8 mouse cellular contexts compared by ENCODE assay signal in the genomic region with DNA sequence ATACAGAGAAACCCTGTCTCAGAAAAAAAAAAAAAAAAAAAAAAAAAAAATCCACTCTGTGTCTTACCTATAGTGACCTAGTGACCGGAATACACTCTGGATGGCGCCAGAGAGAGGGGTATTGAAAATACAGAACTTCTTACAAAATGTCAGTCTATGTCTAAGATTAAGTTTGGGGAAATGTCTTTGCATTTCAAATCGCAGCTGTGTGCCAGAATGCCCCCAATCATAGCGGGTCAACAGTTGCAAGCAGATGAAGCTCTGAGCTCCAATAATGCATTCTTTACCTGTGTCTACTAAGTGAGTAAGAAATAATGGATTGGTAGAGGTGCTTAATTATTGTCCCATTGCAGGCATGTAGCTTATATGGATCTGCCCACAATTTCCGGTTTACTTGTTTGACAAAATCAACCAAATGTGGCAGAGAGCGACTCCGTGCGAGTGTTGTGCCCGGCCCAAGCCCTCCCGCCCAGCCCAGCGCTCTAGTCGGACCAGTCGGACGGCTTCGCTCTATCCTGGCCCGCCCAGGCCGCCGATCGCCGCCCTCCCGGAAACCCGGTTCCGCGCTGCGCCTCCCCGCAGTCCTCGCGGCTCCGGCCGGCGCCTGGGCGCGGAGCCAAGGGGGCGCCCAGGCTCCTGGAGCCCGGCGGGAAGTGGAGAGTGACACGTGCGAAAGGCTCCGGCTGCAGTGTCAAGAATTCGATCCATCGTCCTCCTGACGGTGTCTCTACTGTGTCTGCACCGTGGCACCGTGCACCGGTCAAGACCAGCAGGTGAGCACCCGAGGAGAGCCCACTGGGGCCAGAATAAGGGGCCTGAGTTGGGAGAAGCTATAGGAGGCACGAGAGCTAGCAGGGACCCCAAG. TPM values are rescaled to one million over a fixed set of nuclear protein-coding genes. Genes with fewer than 3 reads are reported as not detected.
DNase-seq lines count a peak whose midpoint lies in the region; ATAC-seq and TF ChIP-seq lines count a peak whose summit lies in the region.

TSS of gene Psd4 (plus strand) at position 551 of the 865 bp plus-strand sequence.

- ATAC-seq in embryonic facial prominence, embryonic 12.5 days (ENCODE audit: insufficient number of reproducible peaks, insufficient read depth, low FRiP score, low TSS enrichment) = peak; percentile 84
- peak; percentile 87 for ATAC-seq in heart, embryonic 12.5 days (ENCODE audit: insufficient number of reproducible peaks, low FRiP score)
- ATAC-seq in kidney, embryonic 14.5 days (ENCODE audit: low FRiP score, low TSS enrichment) = peak; percentile 95
- ATAC-seq in lung, postnatal 0 days = peak; percentile 97

- TF ChIP-seq CTCF in lung, postnatal 0 days (IDR thresholded peaks at IDR 0.05) = peak; percentile 31; the same call in 1 of the 2 replicates

- 0 out of 2 replicates have a peak, but pooled peaks cover 8% of the 10 kb centered on the region for H3K27me3 ChIP-seq in embryonic facial prominence, embryonic 12.5 days
- H3K27me3 ChIP-seq in heart, embryonic 12.5 days (replicated peaks) = peaks cover 9% of the 10 kb centered on the region
- no peaks in the 10 kb centered on the region for H3K27me3 ChIP-seq in kidney, embryonic 14.5 days (ENCODE audit: control insufficient read depth, insufficient read depth, low read length)
- no peaks in the 10 kb centered on the region for H3K27me3 ChIP-seq in lung, postnatal 0 days (replicated peaks; ENCODE audit: insufficient read depth, low read length)

- peak within 1 kb of the TSS; percentile 70 for H3K4me2 ChIP-seq in embryonic facial prominence, embryonic 12.5 days (replicated peaks)
- peak within 1 kb of the TSS; percentile 69 for H3K4me2 ChIP-seq in heart, embryonic 12.5 days
- peak within 1 kb of the TSS; percentile 68 for H3K4me2 ChIP-seq in kidney, embryonic 14.5 days (replicated peaks; ENCODE audit: low read depth, low read length)
- peak within 1 kb of the TSS; percentile 64 for H3K4me2 ChIP-seq in lung, postnatal 0 days (replicated peaks; ENCODE audit: low read depth, low read length)

- intact Hi-C loops in left cerebral cortex, postnatal 4 days (cut with DNase I) = no loop called here

- H3K9me3 ChIP-seq in embryonic facial prominence, embryonic 12.5 days = no peaks in the 10 kb centered on the region
- H3K9me3 ChIP-seq in heart, embryonic 12.5 days (replicated peaks) = no peaks in the 10 kb centered on the region
- H3K9me3 ChIP-seq in kidney, embryonic 14.5 days (ENCODE audit: control insufficient read depth, low read length) = no peaks in the 10 kb centered on the region
- no peaks in the 10 kb centered on the region for H3K9me3 ChIP-seq in lung, postnatal 0 days (ENCODE audit: low read length)

- WGBS in embryonic facial prominence, embryonic 12.5 days = 4% methylated on average over 47 of the region's 47 CpGs
- 4% methylated on average over 42 of the region's 47 CpGs for WGBS in heart, embryonic 12.5 days
- 4% methylated on average over 47 of the region's 47 CpGs for WGBS in kidney, embryonic 14.5 days
- 2% methylated on average over 42 of the region's 47 CpGs for WGBS in lung, postnatal 0 days

- peak within 1 kb of the TSS; percentile 37 for H3K4me3 ChIP-seq in embryonic facial prominence, embryonic 12.5 days
- H3K4me3 ChIP-seq in heart, embryonic 12.5 days = peak within 1 kb of the TSS; percentile 41
- H3K4me3 ChIP-seq in kidney, embryonic 14.5 days (ENCODE audit: low read length) = peak within 1 kb of the TSS; percentile 34
- peak within 1 kb of the TSS; percentile 28 for H3K4me3 ChIP-seq in lung, postnatal 0 days (ENCODE audit: low read depth, low read length)

- H3K9ac ChIP-seq in embryonic facial prominence, embryonic 12.5 days = peak within 1 kb of the TSS; percentile 33
- no peak within 1 kb of the TSS; the same call in 1 of the 2 replicates for H3K9ac ChIP-seq in heart, embryonic 12.5 days
- peak within 1 kb of the TSS; percentile 47 for H3K9ac ChIP-seq in kidney, embryonic 14.5 days (ENCODE audit: low read depth, low read length)
- H3K9ac ChIP-seq in lung, postnatal 0 days (replicated peaks; ENCODE audit: low read depth) = no peak within 1 kb of the TSS

- DNase-seq in left cerebral cortex, postnatal 4 days = peak; percentile 32
- DNase-seq in left cerebral cortex, adult 11 months (ENCODE audit: low spot score) = no peak
- peak; percentile 88 for DNase-seq in lung, postnatal 0 days (ENCODE audit: low spot score)
- peak; percentile 56 for DNase-seq in ovary, adult 18-20 months (ENCODE audit: low spot score)
- DNase-seq in thymus, postnatal 4 days = peak; percentile 68

- peaks cover 5% of the 10 kb centered on the region for H3K4me1 ChIP-seq in embryonic facial prominence, embryonic 12.5 days
- peaks cover 3% of the 10 kb centered on the region; the same call in 1 of the 2 replicates for H3K4me1 ChIP-seq in heart, embryonic 12.5 days (replicated peaks)
- 0 out of 2 replicates have a peak, but pooled peaks cover 5% of the 10 kb centered on the region for H3K4me1 ChIP-seq in kidney, embryonic 14.5 days (ENCODE audit: control insufficient read depth, insufficient read depth, low read length)
- peaks cover 7% of the 10 kb centered on the region; the same call in 1 of the 2 replicates for H3K4me1 ChIP-seq in lung, postnatal 0 days (ENCODE audit: insufficient read depth, low read depth, low read length)

- no peak for TF ChIP-seq EP300 in lung, postnatal 0 days (IDR thresholded peaks at IDR 0.05)

- no peaks in the 10 kb centered on the region for H3K36me3 ChIP-seq in embryonic facial prominence, embryonic 12.5 days
- H3K36me3 ChIP-seq in heart, embryonic 12.5 days = no peaks in the 10 kb centered on the region
- H3K36me3 ChIP-seq in kidney, embryonic 14.5 days (ENCODE audit: control insufficient read depth, insufficient read depth, low read length) = no peaks in the 10 kb centered on the region
- no peaks in the 10 kb centered on the region for H3K36me3 ChIP-seq in lung, postnatal 0 days (ENCODE audit: insufficient read depth, low read length)

- H3K27ac ChIP-seq in embryonic facial prominence, embryonic 12.5 days = no peak within 1 kb of the TSS
- no peak within 1 kb of the TSS for H3K27ac ChIP-seq in heart, embryonic 12.5 days (ENCODE audit: poor library complexity, severe bottlenecking)
- no peak within 1 kb of the TSS; the same call in 1 of the 2 replicates for H3K27ac ChIP-seq in kidney, embryonic 14.5 days (ENCODE audit: low read depth, low read length)
- 0 out of 2 replicates have a peak within 1 kb of the TSS, but pooled peaks have one; percentile 5 for H3K27ac ChIP-seq in lung, postnatal 0 days (ENCODE audit: low read length)

RNA-seq across cellular contexts. Expression of gene Psd4, which starts in this region (rescaled TPM):
- 1 to 10 TPM in 1 of 2 experiments, under 1 TPM in 1; 0.83 to 2.9 TPM for total RNA-seq in left cerebral cortex, postnatal 4 days (2021)
- polyA plus RNA-seq in embryonic facial prominence, embryonic 12.5 days (2016; fragmentation: Nextera tagmentation; extraction: Ambion mirVana) = 0.93 and 2.1 TPM in 2 replicates
- polyA plus RNA-seq in heart, embryonic 12.5 days (2016; fragmentation: Nextera tagmentation; extraction: Ambion mirVana) = 0.42 and 1.3 TPM in 2 replicates
- polyA plus RNA-seq in kidney, embryonic 14.5 days (2014; fragmentation: Nextera tagmentation; extraction: Ambion mirVana) = 1.1 and 4.6 TPM in 2 replicates
- 2.6 and 3.0 TPM in 2 replicates for polyA plus RNA-seq in lung, postnatal 0 days (2015; fragmentation: Nextera tagmentation; extraction: Ambion mirVana)

Comparison
In these comparisons a context has a peak if more than half of its experiments do, and no peak if none do; other contexts are left out.
1. H3K9ac ChIP-seq: peak in embryonic facial prominence, embryonic 12.5 days (single experiment) and kidney, embryonic 14.5 days (single experiment); none in heart, embryonic 12.5 days (single experiment) and lung, postnatal 0 days (single experiment).
2. Peak in every context shown above with its lines, with median percentiles within 50 percentile points of each other: ATAC-seq, H3K4me2 ChIP-seq and H3K4me3 ChIP-seq.